Mouse (Mus musculus) adrenal gland, adult 18-20 months (tissue): ENCODE measurements around the gene Abhd2. TPM values are rescaled to one million over a fixed set of nuclear protein-coding genes. Genes with fewer than 3 reads are reported as not detected.

ENCODE experiments used
- DNase-seq, 2 experiments: peaks; one replicate each; pipeline ENCODE4 v3.0.0; 2021 to 2022; ENCODE audit warnings: low spot score in 2 of 2
- total RNA-seq, 2 experiments: library from RNA; stranded (reverse); gene quantifications; 1 replicate in 1 of 2; 2 replicates in 1 of 2; pipeline ENCODE4 v1.2.3; 2021

Abhd2 gene
- total RNA-seq, 2 experiments from 2014 or later: 1,132 to 1,460 TPM

DNA sequence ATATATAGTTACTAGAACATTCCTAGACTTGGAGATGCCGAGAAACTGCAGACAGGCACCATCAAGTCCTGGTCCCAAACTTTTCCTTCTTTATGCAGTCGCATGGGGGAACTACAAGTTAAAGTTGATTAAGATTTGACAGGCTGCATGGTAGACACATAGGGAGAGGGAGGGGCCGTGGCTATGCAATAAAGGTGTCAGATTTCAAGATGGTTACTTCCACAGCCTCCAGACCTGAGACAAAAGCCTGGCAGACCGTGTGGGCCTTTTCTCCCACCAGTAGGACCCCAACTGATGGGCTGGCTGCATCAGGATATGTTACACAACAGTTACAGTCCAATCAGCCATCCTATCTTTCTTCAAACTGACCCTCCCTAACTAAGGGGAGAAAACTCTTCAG, 96.4 kb downstream of the Abhd2 start:
- DNase-seq: no peak

DNA sequence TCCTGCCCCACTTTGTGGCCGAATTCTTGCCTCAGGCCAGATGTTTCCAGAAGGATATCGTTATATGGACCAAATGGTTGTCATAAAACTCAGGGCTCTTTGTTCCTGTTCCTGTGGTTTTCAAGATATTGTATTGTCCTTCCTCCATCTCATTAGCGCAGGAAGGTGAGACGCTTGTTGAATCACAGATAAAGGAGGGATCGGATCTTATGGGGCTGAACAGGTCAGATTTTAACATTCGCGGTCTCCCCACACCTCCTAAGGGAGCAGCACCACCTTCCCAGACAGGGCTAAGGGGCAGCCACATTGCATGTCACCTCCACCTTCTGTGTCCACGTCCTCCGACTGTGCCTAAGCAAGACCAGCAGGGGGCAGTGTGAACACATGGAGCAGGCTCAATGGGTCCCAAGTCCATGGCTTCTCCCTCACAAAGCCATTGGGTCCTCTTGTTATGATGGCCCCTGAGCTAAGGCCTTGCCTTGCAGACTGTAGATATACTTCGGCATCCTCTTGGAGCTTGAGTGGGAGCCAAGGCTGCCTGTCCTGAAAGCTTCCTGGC, 98.4 kb downstream of the Abhd2 start:
- DNase-seq: peak; percentile 72 to 77

DNA sequence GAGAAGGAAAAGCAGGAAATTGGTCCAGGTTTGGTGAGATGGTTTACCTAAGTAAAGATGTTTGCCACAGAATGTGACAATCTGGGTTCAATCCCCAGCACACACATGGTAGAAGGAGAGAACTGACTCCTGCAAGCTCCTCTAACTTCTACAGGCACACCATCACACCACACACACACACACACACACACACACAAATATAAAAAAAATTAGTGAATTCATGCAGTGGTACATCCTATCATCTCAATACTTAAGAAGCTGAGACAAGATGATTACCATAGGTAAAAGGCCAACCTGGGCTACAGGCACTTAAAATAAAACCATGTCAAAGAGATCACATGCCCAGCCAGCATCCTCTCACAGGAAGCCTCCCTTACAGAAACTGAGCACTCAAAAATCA, 101.0 kb downstream of the Abhd2 start:
- DNase-seq: no peak

DNA sequence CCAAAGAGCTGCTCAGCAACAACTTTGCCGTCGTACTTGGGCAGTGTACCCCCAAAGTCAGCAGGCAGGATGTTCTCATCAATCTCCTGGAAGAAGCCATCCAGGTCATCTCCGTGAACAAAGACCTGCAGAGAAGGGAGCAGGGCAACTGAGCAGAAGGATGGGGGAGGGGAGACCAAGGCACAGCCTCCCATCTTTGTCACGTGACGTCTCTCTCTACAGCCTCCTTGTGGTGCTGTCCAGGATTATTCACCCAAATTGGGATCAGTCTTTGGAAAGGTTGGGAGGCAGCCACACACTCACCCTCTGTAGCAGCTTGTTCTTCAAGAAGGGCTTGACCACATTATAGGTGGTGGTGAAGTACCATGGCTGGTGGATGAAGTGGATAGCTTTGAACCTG, 102.6 kb downstream of the Abhd2 start:
- DNase-seq: no peak

DNA sequence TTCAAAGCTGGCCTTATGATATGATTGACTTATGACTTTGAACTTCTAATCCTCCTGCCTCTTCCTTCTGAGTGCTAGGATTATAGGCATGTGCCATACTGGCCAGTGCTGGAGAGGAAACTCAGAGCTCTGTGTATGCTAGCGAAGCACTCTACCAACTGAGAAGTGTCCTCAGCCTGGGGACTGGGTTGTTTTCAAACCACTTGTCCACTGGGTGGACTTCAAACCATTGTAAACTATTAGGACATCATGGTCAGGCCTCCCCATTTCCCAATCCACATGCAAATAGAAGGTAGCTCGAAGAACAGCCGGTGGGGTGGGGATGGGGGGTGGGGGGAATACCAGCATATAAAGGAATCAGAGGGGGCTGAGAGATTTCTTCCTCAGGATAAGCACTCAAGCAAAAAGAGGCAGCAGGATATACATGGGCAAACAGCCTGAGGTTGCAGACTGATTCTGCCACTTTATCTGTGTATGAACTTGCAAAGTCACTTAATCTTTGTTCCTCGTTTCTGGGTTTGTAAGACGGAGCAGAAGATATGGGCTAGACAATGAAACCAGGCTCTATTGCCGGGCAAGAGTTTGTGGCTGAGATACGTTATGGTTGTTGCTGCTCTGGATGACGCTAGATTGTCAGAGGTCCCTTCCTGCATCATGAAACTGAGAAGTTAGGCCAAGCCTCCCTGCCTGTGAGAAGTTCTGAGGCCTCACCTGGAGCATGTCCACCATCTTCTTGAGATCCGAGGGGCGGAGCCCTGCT, 103.7 kb downstream of the Abhd2 start:
- DNase-seq: no peak

DNA sequence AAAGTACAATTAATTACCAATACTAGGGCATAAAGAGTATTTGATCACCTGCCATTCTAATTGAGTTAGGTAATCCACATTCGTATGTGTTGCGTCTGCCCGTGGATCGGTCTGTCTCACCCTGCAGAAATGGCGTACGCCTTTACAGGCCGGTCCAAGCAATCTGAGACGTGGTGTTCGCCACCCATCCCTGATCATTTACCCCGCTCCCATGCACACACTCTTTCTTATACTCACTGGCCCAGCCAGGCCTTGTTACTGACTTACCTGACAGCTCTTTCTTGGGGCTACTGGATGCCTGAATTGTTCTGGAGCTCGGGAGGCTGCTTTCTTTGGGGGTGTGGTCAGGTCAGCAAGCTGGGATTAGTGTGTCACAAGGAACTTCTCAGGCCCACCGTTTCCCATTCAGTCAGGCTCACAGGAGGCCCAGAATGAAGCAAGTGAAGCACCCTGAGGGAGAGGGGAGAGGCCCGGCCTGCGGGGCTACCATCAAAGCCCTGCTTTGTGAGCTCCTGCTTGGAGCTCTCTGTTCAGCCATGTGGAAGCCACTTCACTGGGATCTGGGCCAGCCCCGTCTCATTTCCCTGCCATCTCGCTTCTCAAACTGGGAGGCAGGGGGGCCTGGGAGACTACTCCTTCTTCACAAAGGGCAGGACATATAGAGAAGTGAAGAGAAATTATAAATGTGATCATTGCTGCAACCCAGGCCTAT, 113.6 kb downstream of the Abhd2 start, which contains the start of gene Rlbp1:
TSS of gene Rlbp1 (minus strand) at position 627 of the 712 bp plus-strand sequence.
- DNase-seq: no peak

DNA sequence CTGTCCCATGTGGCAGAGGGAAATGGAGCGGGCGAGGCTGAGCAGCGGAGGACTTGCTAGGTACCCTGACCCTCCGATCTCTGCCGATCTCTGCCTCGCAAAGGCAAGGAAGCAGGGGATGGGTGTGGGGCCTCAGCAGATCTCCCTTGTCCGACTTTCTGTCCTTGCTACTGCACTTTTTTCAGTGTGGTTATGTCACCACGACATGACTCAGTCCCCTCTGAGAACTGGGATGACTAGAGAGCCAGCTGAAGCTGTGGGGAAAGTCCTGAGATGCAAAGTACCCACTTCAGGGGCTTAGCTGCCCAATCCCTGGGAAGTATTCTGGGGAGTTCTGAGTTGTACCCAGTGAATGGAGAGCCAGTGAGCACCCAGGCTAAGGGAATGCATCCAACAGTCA, 114.1 kb downstream of the Abhd2 start:
- no peak for DNase-seq

DNA sequence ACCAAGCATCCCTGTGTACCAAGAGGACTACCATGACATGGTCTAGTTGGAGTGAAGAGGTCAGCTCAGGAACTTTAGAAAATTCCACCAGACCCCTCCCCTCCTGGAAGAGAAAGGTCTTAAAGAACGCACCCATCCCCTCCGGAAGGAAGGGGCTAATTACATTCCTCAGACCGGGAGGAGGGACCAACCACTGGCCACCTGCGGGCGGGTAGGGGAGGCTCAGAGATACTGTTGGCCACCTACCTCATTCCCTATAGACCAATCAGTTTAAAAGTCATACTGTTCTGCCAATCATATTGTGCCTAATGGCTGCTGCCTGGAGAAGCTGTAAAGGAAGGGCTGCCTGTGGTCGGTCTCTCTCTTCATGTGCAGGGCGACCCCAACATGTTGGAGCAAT, 115.0 kb downstream of the Abhd2 start:
- DNase-seq: no peak

DNA sequence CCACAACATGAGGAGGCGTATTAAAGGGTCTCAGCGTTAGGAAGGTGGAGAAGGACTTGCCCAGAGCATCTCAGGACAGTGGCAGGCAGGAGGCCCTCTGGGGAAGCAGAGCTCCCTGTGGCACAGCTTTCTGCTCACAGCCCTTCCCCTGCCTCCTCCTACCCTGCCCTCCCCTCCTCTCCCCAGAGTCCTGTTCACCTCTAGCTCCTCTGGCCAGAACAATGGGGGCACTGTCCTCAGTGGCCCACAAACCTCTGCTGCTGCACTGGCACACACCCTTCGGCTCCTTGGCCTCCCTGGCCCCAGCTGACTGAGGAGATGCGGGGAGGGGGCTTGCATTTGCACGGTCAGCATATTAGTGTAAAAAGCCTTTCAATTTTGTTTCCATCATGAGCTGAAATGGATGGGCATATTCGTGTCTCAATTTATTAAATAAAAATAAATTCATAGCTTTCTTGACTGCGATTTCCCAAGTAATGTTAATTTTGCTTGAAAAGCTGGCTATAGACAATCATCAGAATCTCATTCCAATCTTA, 115.7 kb downstream of the Abhd2 start:
- no peak for DNase-seq

DNA sequence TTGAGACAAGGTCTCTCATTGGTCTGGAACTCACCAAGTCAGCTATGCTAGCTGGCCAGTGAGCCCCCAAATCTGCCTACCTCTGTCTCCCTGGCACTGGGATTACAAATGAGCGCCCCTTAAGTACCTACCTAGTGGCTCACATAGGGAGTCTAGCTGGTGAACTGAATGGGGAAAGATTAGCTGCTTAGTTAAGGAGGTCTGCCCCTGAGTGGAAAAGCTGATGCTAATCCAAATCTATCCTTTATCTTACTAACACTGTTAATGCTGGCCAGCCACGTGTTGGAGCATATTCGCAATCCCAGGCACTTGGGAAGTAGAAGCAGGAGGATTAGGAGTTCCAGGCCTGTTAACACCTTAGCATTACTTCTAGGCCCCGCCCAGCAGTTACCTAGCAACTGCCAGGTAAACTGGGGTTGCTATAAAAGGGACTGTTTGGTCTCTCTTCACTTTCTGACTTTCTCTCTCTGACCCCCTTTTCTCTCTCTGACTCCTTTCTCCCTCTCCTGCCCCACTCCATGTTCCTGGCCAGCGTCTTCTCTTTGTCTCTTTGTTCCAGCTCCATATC, 117.2 kb downstream of the Abhd2 start:
- DNase-seq: no peak

DNA sequence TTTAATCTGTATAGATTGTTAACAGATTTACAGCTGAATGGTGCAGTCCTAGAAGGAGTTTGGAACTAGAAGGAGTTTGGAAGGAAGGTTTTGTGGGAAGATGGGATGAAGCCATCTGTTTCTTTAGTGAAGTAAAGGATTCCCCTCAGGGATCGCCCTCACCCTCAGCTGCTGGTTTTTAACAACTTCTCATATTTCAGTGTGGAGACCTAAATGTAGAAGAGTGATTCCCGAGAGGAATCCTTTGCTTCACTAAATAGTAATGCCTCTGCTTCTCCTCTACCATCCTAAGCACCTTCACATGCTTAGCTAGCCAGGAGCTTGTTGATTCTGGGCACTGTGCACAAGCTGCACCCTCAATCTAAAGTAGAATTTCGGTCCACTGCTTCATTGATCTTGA, 118.5 kb downstream of the Abhd2 start:
- DNase-seq: no peak

DNA sequence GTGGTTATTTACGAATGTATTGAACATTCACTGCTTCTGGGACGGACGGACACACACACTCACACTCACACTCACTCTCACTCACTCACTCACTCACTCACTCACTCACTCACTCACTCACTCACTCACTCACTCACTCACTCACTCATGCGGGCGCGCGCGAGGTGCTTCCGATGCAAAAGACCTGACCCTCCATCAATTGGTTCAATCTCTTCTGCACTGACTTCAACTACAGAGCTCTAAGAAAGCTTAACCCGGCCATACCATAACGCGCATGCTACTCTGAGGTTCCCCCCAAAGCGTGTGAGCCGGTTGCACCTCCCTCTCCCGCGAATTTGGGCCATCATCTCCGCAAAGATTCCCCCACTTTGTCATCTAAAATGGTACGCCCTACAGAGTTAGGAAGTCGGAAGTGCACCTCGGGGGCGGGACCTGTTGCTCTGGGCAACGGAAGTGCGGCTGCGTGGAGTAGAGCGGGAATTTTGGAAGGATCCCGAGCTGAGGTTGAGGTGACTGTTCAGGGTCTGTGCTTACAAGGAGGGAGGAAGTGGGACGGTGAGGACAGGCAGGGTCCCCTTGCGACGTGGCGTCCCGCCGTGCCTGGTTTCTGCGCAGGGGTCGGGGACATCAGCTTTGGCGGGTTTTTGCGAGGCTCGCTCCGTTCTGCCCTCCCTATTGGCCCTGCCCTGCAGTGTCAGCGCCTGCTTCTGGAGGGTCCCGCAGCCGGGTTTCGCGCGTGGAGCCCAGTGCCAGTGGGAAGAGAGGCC, 119.1 kb downstream of the Abhd2 start, which contains the start of gene Fanci:
TSS of gene Fanci (plus strand) at position 47 of the 767 bp plus-strand sequence.
- DNase-seq: peak; percentile 96 to 97

DNA sequence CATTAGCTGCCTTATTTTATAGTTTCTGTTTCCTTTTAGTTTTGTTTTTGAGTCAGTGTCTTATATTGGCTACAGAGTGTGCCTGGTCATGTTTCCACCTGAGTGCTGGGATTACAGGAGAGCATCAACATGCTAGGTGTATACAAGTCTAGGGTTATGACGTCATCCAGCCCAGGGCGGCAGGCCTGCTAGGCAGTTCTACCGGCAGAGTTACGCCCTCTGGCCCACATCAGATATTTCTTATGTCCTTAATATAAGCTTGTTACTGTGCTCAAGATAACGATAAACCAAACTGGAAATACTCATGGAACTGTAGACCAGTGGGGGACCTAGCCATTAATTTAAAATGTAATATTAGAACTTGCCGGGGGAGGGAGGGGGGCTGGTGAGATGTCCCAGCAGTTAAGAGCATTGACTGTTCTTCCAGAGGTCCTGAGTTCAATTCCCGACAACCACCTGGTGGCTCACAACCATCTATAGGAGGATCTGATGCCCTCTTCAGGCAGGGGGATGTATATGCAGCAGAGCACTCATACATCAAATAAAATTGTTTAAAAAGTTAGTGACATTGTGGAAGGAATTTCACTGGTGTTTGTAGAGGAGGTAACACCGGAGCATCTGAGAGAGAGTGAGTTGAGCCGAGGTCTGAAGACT, 120.0 kb downstream of the Abhd2 start:
- DNase-seq: no peak

DNA sequence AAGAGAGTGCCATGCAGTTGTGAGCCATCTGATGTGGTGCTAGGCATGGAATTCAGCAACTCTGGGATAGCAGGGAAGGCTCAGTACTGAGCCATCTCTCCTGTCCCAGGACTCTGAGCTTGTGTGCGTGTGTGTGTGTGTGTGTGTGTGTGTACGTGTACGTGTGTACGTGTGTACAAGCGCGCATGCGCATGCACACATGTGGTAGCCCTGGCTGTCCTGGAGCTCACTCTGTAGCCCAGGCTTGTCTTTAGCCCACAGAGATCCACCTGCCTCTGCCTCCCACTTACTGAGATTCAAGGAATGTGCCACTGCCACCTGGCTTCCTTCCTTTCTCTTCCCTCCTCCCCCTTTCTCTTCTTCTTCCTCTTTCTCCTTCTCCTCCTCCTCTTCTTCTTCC, 120.9 kb downstream of the Abhd2 start:
- DNase-seq: no peak

DNA sequence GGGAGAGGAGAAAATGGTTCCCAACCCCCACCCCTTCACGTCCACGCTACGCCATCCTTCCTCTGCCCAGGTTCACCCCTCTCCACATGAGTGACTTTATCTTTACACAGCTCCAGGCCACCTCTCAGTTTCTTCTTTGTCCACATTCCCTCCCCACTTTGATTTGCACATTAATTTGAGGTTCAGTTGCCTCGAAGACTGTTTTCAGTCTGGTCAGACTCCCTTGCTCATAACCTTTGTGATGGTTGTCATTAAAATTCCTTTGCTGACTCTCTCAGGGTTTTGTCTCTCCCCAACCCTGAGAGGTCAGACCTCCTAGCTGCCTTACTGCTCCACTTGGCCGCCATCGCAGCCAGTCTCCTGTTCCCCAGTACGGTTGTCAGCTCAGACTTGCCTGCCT, 121.7 kb downstream of the Abhd2 start:
- DNase-seq: no peak

DNA sequence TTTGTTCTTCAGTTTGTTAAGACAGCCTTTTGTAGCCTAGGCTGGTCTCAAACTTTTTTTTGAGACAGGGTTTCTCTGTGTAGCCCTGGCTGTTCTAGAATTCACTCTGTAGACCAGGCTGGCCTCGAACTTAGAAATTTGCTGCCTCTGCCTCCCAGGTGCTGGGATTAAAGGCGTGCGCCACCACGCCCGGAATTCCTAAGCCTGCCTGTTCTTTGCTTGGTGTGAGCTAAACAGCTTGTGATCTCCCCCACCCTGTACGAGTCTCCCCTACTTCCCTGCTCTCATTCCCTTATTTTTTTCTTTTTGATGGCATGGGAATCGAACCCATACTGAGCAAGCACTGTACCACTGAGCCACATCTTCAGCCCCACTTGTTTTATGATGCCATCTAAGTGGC, 122.2 kb downstream of the Abhd2 start:
- no peak for DNase-seq

DNA sequence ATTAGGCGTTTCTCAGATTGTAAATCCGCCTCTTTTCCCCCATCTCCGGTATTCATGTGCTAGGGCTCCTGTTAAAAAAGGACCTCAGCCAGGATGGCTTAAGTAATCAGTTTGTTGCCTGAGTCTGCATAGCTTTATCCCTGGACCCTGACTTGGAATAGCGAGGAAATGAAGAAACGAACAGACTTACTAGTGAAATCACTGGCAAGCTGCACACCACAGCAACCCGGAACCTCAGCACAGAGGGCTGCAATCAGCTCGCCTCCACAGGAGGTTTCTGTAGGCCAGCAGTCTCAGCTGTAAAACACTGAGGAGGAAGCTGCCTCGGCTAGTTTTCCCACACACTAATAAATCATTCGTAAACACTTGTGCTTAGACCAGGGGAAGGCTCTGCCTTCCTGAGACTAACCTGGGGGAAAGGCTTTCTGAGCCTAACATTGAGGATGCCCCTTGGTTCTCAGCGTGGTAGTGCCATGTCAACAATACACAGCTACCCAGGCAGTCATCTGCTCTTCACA, 124.5 kb downstream of the Abhd2 start:
- DNase-seq: no peak

DNA sequence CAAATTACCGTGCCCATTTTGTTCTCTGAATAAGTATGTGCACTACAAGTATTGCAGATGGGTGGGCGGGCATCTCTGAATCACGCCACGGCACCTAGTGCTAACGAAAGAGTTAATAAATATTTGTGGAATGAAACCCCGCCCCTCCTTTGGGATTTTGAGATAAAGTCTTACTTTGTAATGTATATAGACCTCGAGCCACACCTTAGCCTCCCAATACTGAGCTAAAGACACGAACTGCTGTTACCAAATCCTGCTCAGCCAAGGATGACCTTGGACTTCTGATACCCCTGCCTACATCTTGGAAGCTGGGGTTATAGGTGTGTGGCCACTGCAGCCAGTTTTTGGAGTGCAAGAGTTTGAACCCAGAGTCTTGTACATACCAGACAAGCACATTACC, 125.4 kb downstream of the Abhd2 start:
- no peak for DNase-seq

DNA sequence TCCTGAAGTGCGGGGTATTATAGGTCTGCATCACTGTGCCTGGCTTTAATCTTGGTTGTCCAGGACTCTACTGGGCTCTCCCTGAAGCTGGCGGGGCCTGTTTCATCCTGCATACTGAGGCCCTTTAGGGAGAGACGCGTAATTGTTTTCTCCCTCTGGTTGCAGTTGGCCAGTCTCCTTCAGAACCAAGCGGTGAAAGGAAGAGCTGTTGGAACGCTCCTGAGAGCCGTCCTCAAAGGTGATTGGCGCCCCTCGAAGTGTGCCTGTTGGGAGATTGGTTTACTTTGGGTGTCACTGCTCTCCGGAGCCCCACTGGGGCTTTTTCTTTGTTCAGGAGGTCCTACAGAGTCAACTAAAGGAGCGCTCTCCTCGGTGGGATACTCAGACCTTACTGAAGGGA, 126.0 kb downstream of the Abhd2 start:
- DNase-seq: no peak

DNA sequence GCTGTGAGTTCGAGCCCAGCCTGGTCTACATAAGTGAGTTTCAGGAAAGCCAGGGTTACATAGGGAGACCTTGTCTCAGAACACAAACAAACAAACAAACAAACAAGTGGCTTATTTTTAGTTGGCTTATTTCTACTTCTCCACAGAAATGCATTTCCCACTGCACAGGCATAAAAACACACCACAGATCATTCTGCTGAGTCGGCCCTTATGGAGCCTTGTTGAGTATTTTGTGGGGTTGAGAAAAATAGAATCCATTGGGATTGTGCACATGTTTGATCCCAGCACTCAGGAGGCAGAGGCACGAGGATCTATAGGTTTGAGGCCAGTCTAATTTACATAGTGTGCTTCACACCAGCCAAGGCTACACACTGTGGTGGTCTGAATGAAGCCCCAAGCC, 127.3 kb downstream of the Abhd2 start:
- no peak for DNase-seq
